Mouse (Mus musculus) gastrocnemius, postnatal 10 days (tissue): Measurements from ENCODE around the gene F11r. TPM values are rescaled to one million over a fixed set of nuclear protein-coding genes. Genes with fewer than 3 reads are reported as not detected.
"Not testable (repeated sequence)": the region's sequence is repeated elsewhere in the genome, so short reads cannot be mapped to it uniquely, and the experiment has no call there.

Source experiments
- DNase-seq: peaks from one replicate; pipeline ENCODE4 v3.0.0; 2021; ENCODE audit warnings: mixed read lengths
- total RNA-seq, 2 experiments: library from RNA; stranded (reverse); gene quantifications; 2 replicates each; pipeline ENCODE4 v1.2.3; 2021

The F11r gene
- total RNA-seq, 2 experiments from 2014 or later = 13.9 to 15.0 TPM

DNA sequence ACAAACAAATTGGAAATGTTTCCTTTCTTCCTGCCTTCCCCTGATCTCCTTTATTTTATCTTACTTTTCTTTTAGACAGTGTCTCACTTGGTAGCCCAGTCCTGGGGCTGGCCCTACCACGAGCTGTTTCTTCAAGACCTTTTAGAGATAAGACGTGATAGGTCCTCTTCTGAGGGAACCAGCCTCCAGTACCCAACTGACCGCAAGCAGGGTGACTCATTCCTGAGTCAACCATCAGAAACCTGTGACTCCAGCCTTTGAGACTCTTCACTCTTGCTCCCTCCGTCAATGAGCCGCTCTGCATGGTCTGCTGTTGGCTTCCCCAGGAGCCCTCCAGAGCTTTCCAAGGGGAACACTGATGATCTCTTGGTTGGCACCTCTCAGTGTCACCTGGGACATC, 33.6 kb downstream of the F11r start:
- DNase-seq = no peak

DNA sequence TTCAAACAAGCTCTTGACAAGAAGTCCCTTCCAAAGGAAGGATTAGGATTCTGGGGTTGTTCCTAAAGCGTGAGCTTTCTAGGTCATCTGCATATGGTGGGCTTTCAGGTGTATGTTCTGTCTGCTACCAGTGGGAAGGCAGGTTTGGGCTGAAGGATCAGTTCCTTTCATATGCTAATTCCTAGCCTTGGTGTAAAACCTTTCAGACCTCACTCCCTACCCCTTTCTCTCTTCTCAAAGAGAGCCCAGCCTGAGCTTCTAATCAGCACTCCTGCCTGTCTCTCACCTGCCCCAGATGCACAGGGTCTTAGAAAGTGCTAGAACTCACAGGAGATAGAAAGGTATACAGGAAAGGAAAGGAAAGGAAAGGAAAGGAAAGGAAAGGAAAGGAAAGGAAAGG, 34.1 kb downstream of the F11r start:
- DNase-seq = no peak

DNA sequence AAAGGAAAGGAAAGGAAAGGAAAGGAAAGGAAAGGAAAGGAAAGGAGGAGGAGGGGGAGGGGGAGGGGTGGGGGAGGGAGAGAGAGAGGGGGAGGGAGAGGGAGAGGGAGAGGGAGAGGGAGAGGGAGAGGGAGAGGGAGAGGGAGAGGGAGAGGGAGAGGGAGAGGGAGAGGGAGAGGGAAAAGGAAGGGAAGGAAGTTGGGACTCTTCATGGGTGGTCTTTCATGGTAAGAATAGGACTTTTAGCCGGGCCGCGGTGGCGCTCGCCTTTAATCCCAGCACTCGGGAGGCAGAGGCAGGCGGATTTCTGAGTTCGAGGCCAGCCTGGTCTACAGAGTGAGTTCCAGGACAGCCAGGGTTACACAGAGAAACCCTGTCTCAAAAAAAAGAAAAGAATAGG, 34.6 kb downstream of the F11r start:
- not testable (repeated sequence) for DNase-seq

DNA sequence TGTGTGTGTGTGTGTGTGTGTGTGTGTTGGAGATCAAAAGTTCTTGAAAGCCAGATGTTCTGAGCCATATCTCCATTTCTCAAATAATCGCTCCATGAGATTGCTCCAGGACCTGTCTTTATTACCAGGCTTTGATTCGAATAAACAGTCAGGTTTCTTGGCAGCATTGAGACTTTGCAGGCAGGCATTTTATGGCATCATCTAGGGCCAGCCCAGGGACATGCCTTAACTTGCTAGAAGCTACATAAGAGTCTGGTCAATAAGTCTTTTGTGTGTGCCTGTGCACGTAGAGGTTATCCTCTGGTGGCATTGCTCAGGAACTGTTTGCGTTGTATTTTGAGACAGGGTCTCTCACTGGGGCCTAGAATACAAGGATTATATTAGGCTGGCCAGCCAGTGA, 36.2 kb downstream of the F11r start:
- DNase-seq = no peak

DNA sequence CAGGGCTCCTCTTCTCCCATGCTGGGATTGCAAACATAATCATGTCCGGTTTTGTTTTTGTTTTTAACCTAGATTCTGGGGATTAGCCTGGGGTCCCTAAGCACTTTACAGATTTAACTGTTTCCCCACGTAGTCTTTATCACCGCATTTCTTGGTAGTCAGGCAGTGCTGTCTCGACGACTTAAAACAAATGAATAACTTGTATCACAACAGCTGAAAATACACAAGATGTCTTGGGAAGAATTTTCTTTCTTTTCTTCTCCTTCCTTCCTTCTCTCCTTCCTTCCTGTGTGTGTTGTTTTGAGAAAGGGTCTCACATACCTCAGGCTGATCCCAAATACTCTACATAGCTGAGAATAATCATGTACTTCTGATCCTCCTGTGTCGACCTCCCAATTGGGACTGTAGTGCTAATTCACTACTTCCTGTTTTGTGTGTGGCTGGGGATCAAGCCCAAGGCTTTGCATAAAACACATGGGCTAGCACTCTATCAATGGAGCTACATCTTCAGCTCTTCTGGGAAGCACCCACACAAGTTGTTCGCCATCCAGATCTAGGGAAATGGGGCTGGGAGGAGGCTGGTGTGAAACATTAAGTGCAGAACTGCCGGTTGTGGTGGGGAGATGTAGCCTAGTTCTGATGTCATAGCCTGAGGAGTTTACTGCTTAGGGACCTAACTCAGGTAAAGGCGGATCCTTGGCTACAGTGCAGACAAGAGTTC, 36.7 kb downstream of the F11r start:
- DNase-seq = no peak

DNA sequence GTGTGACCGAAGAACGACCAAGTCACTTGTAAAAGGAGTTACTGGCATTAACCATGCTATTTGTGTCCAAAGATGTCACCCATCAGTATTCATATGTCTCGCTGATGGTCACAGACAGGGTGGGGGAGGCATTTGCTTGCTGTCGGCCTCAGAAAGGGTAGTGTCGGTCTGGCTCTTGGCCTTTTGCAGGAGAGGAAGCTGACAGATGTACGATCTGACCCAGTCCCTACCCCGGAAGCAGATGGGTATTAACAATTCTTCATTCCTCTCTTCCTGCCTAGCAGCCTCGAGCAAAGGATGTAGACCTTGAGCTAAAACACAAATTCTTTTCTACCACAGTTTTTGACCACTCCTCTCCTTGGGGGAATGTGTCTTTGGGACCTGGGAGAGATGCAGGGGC, 39.8 kb downstream of the F11r start:
- no peak for DNase-seq

DNA sequence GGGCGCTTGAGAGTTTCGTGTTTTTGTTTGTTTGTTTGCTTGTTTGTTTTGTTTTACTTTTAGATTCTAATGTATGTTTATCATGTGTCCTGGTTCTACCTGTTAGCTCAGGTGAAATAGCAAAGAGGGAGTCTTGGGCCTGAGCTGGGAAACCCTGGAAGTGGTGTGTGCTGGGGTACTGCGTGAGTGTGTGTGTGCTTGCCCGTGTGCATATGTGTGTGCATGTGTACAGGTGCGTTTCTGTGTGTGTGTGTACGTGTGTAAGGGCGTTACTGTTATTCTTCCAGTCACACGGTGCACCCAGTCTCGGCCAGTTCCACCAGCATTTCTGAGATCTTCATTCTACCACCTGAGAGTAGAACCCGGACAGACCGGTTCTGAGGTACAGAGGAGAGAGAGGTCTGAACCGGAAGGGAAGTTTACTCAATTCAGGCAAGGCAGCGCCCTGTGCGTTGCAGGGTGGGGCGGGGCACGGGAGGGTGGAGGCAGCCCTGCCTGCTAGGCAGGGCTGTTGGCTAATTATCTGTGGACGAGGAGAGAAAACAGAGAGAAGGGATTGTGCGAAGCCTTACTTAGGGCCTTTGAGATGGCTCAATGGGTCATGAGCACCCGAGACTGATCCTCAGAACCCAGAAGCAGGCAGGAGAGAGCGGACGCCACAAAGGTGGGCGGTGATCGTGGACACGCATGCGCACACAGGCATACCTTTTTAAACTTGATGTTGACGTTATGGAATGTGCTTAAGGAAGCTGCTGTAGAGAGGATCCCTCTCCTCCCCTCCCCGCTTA, 40.6 kb downstream of the F11r start:
- DNase-seq = no peak

DNA sequence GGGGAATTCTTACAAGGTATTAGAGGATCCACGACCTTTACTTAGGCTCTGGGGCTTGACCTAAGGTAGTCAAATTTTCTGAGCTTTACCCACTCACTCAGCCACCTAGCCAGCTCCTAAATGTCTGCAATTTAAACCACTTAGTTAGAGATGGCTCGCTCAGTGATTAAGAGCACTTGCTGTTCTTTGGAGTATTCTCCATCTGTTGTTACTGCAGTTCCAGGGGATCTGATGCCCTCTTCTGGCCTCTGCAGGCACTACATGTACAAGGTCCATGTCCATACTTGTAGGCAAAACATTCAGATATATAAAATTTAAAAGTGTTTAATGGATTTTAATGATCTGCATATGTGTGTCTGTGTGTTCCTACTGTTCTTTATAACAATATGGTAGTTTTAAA, 41.6 kb downstream of the F11r start:
- peak; percentile 64 for DNase-seq

DNA sequence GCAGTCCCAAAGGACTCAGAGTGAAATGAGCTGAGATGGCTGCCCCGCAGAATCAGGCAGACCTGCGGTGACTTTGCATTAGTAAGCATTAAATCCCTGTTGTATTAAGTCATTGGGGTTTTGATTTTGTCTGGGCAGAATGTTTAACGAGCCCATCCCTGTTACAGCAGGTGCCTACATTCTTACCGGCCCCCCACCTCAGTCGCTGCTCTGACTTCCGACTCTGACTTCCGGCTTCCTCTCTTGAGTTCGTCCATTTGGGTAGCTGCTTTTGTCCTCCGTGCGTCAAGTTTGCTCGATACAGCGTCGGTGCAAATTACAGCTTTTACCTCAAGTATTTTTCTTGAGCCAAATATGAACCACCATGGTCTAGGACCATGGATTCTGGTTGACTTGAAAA, 56.9 kb downstream of the F11r start:
- DNase-seq = no peak

DNA sequence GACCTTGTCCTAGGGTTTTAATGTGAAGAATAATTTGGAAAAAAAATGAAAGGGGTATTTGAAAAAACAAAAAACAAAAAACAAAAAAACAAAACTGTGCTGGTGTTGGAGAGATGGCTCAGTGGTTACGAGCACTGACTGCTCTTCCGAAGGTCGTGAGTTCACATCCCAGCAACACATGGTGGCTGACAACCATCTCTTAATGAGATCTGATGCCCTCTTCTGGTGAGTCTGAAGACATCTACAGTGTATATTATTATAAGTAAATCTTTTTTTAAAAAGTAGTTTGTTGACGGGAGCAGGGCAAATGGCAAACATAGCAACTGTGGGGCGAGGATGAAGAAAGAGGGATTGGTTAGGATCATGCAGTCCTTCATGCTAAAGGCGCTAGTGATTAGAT, 58.0 kb downstream of the F11r start:
- no peak for DNase-seq

DNA sequence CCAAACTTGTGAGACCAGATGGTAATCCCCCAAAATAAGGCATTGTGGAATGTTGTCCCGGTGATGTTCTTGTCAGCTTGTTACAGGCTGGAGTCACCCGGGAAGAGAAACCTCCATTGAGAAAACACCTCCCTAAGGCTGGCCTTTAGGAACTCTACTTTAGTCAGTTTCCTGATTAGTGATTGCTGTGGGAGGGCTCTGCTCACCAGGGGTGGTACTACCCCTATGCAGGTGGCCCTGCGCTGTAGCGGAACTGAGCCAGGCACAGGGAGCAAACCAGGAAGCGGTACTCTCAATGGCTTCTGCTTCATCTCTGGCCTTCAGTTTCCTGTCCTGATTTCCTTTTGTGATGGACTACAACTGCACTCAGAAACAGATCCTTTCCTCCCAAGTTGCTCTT, 62.5 kb downstream of the F11r start:
- no peak for DNase-seq

DNA sequence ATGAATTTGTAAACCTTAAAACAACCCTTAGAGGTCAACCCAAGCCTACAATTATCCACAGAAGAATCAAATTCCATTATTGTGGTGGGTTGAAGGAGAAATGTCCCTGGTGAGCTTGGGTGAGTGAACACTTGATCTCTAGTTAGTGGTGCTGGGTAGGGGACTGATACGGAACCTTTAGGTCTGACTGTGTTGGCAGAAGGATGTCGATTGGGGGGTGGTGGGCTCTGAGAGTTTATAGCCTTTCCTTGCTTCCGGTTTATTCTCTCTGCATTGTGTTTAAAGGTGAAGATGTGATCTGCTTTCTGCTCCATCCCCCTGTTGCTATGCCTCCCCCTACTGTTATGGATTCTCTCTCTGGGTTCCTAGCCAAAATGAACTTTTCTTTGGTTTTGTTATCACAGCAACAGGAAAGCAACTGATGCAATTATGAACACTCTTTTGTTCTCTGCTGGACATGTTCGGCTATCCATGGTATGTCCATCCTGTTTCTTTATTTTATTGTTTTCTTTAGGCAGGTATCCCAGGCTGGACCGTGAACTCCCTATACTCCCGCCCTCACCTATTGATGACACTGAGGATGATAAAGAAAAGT, 63.8 kb downstream of the F11r start:
- no peak for DNase-seq

DNA sequence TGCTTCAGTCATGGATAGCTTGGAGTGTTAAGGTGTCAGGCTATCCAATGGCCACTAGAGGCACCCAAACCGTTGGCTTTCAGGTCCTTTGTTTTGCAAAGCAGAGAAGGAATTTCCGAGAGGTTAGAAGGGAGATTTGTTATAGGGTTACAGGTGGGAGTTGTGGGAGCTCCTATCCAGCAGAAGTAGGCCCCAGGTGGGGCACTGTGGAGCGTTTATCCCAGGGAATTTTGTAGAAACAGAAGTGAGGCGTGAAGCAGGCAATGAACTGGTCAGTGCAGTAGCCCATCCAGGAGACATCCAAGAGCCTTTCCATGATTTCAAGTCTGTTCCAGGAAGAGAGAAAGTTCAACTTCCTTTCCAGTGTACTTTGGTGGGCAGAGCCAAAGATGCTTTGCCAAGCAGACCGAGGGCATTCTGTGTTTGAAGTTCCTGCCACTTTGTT, 64.3 kb downstream of the F11r start:
- DNase-seq = no peak

DNA sequence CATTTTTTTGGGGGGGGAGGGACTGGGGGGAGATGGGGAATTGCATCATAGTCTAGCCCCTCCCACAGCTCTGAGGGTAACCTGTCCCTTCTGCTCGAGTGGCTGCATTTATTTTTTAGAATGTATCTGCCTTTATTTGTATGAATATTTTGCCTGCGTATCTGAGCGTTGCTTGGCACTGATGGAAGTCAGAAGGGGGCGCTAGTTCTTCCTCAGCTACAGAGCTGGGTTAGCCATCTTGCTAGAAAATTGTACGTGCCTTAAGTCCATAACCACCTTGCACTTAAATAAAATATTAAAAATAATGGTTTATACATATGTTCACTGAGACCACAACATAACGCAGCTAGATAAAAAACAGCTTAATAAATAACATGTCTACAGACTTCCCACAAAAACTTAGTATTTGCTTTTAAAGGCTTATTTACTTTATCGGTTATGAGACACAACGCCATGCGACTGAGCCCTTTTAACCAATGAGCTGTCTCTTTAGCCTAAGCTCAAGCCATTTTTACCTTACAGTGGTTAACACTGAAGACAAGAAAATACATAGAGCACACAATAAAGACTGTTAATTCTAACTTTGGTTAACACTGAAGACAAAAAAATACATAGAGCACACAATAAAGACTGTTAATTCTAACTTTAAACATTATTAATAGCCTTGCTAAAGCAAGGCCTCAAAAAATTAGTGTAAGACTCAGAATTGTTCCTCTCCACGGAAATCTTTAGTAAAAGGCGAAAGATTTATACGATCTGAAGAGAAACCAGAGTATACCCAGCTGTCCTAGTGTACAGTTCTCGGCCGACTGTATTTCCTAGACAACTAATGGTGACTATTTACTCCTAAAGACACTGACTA, 65.3 kb downstream of the F11r start:
- DNase-seq = peak; percentile 37

DNA sequence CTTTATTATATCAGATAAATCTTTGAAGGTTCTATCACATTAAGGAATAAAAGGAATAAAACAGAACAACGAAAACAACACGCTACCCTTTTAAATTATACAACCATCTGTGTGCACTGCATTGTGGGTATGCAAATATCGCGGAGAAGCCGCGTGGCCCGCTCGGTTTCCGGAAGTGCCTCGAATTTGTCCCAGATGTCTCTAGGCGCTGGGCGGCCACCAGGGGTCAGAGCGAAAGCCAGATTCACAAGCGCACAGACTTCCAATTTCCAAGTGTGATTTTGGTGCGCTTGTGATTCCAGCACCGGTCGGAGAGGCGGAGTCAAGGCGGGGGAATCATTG, 65.9 kb downstream of the F11r start, which contains the start of gene Alyref2:
Gene Alyref2 (plus strand): TSS at position 229 of the 342 bp plus-strand sequence.
- DNase-seq = peak; percentile 90

DNA sequence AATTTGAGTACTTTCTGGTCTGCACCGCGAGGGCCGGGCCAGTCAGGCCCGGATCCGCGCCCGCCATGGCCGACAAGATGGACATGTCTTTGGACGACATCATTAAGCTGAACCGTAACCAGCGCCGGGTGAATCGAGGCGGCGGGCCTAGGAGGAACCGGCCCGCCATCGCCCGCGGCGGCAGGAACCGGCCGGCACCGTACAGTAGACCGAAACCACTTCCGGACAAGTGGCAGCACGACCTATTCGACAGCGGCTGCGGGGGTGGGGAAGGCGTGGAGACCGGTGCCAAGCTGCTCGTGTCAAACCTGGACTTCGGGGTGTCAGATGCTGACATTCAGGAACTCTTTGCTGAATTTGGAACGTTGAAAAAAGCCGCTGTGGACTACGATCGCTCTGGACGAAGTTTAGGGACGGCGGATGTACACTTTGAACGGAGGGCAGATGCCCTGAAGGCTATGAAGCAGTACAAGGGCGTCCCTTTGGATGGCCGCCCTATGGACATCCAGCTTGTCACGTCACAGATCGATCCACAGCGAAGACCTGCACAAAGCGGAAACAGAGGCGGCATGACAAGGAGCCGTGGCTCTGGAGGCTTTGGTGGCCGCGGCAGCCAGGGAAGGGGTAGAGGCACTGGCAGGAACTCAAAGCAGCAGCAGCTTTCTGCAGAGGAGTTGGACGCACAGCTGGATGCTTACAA, 66.4 kb downstream of the F11r start:
- DNase-seq = peak; percentile 42

DNA sequence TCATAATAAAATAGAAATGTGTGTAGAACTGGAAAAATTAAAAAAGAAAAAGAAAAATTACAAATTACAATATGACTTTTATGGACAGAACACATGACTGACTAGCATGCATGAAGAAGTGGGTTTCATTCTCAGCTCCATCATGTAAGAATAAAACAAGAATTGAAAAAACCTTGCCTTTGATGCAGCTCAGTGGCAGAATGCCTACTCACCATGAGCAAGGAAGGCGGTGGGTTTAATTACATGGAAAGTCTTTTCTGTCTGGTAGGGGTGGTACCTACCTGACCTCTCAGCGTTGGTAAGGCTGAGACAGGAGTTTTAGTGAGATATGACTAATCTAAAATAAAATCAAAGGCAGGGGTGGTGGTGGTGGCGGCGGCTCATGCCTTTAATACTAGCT, 67.3 kb downstream of the F11r start:
- no peak for DNase-seq

DNA sequence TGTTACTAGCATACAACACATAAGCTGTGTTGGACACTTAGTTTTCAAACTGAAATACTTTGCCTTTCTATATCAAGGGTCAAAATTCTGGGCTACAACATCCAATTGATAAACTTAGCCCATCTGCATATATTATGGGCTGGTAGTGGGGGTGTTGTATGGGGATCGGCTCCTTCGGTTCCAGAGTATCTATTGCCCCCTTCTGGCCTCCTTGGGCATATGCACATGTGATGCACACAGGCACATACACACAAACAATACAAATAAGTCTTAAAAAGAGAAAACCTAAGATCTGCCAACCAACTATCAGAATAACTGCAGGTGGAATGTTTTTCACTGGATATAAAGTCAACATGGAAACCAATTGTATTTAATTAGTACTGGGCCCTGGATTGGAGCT, 75.9 kb downstream of the F11r start:
- no peak for DNase-seq

DNA sequence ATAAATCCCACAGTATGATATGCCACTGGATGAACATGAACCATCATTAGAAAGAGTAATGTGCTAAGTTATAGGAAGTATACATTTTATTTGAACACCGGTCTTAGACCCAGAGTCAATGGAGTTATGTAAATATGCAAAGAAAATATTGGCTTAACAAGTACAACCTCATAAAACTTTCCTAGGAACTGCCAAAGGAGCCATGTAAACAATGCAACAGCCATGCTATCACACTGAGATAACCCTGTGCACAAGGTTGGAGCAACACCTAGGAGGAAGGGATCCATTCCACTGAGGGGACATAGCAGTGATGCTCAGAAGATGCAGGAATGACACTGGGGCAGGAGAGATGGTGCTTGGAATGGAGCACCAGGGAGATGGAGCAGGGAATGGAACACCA, 76.4 kb downstream of the F11r start:
- DNase-seq = no peak
